Mouse (Mus musculus) liver, adult 2 months (tissue): Measurements from ENCODE around the gene Uchl3. TPM values are rescaled to one million over a fixed set of nuclear protein-coding genes. Genes with fewer than 3 reads are reported as not detected.

ENCODE experiments used
- DNase-seq: peaks from one replicate; pipeline ENCODE4 v3.0.0-alpha.2; 2011; ENCODE audit warnings: low read depth, low spot score; ENCODE audit errors: extremely low read depth
- H3K27ac ChIP-seq: fragments of 200-500 bp; replicated peaks from 2 replicates; pipeline ENCODE4 v1.5.1; 2012; ENCODE audit warnings: low read depth, mild to moderate bottlenecking, control low read depth, inconsistent platforms, low read length; ENCODE audit not compliant: insufficient read depth
- H3K27me3 ChIP-seq: fragments of 200-500 bp; 2 replicates; pipeline ENCODE4 v1.6.1; 2012; ENCODE audit warnings: mild to moderate bottlenecking, moderate library complexity, low read length, inconsistent platforms; ENCODE audit not compliant: control insufficient read depth, insufficient read depth
- H3K36me3 ChIP-seq: fragments of 200-500 bp; 2 replicates; pipeline ENCODE4 v1.6.1; 2012; ENCODE audit warnings: low read length, inconsistent platforms; ENCODE audit not compliant: control insufficient read depth, insufficient read depth
- H3K4me1 ChIP-seq: fragments of 200-500 bp; 2 replicates; pipeline ENCODE4 v1.6.1; 2011; ENCODE audit warnings: low read length; ENCODE audit not compliant: control insufficient read depth, insufficient read depth
- H3K4me3 ChIP-seq: fragments of 200-500 bp; 2 replicates; pipeline ENCODE4 v1.5.1; 2011; ENCODE audit warnings: low read depth, mild to moderate bottlenecking, control low read depth, low read length, moderate library complexity; ENCODE audit not compliant: insufficient read depth
- H3K79me2 ChIP-seq: fragments of 200-500 bp; 2 replicates; pipeline ENCODE4 v1.6.1; 2012; ENCODE audit warnings: inconsistent platforms, mild to moderate bottlenecking, low read length, moderate library complexity; ENCODE audit not compliant: control insufficient read depth, insufficient read depth
- H3K9ac ChIP-seq: fragments of 200-500 bp; 2 replicates; pipeline ENCODE4 v1.6.1; 2012; ENCODE audit warnings: low read depth, mild to moderate bottlenecking, control low read depth, inconsistent platforms, low read length
- CTCF ChIP-seq: fragments of 200-500 bp; IDR thresholded peaks from 2 replicates; pipeline ENCODE4 v1.5.1; 2011; ENCODE audit warnings: low read depth, low read length, control low read depth
- POLR2A ChIP-seq: fragments of 200-500 bp; IDR thresholded peaks from 2 replicates; pipeline ENCODE4 v1.6.1; 2011; ENCODE audit warnings: low read length, control low read depth; ENCODE audit not compliant: insufficient read depth; ENCODE audit errors: extremely low read depth
- WGBS: fragments of 180-500 bp; shearing (Covaris S2); methylation state at CpG from one replicate; pipeline ENCODE4 v1.1.7; 2018; 5-methylcytosine and 5-hydroxymethylcytosine counted together
- polyA plus RNA-seq: library from polyadenylated mRNA; depleted of rRNA; stranded (reverse); fragments of >200 nt; gene quantifications from 2 replicates; pipeline ENCODE4 v1.2.3, GENCODE M21; 2012
- total RNA-seq: library from RNA; depleted of rRNA; stranded (reverse); fragments of >200 nt; gene quantifications from 2 replicates; pipeline ENCODE4 v1.2.3, GENCODE M21; 2014

Gene Uchl3
- total and polyA plus RNA-seq, 2 experiments = 8.9 to 25.4 TPM

- no peaks in the 10 kb centered on the region for H3K27me3 ChIP-seq
- no peak overlapping the region for H3K9ac ChIP-seq
- no peak overlapping the region for H3K27ac ChIP-seq
- TF ChIP-seq POLR2A (no peak), CTCF (no peak)
- no peaks in the 10 kb centered on the region for H3K36me3 ChIP-seq
- no peak for DNase-seq
- no peaks in the 10 kb centered on the region for H3K79me2 ChIP-seq
- no peak overlapping the region for H3K4me3 ChIP-seq
- WGBS = 69% methylated on average over 1 of the region's 1 CpGs
- no peaks in the 10 kb centered on the region for H3K4me1 ChIP-seq
Observed at GRCm38 (mm10) chr14:101613206-101613605, 40.6 kb upstream of the Uchl3 start.

GRCm38 (mm10) chr14:101616178-101616577 lies 37.6 kb upstream of the Uchl3 start:
- Histone ChIP-seq H3K4me1 (no peaks in the 10 kb centered on the region), H3K36me3 (no peaks in the 10 kb centered on the region), H3K27ac (no peak overlapping the region), H3K4me3 (no peak overlapping the region), H3K79me2 (no peaks in the 10 kb centered on the region), H3K27me3 (no peaks in the 10 kb centered on the region), H3K9ac (no peak overlapping the region)
- WGBS = 61% methylated on average over 9 of the region's 9 CpGs
- DNase-seq = no peak
- TF ChIP-seq CTCF (no peak), POLR2A (no peak)

GRCm38 (mm10) chr14:101617680-101618079 lies 36.1 kb upstream of the Uchl3 start:
- H3K27me3 ChIP-seq = no peaks in the 10 kb centered on the region
- H3K4me3 ChIP-seq = no peak overlapping the region
- no peaks in the 10 kb centered on the region for H3K36me3 ChIP-seq
- no peaks in the 10 kb centered on the region for H3K79me2 ChIP-seq
- H3K27ac ChIP-seq = no peak overlapping the region
- no peak for TF ChIP-seq POLR2A
- no peak for TF ChIP-seq CTCF
- no peaks in the 10 kb centered on the region for H3K4me1 ChIP-seq
- 89% methylated on average over 5 of the region's 5 CpGs for WGBS
- no peak for DNase-seq
- no peak overlapping the region for H3K9ac ChIP-seq

GRCm38 (mm10) chr14:101630548-101630947 lies 23.2 kb upstream of the Uchl3 start:
- DNase-seq = no peak
- H3K27me3 ChIP-seq = no peaks in the 10 kb centered on the region
- H3K36me3 ChIP-seq = peaks cover 16% of the 10 kb centered on the region
- H3K27ac ChIP-seq = no peak overlapping the region
- no peaks in the 10 kb centered on the region for H3K4me1 ChIP-seq
- H3K9ac ChIP-seq = no peak overlapping the region
- H3K79me2 ChIP-seq = no peaks in the 10 kb centered on the region
- TF ChIP-seq CTCF (no peak), POLR2A (no peak)
- H3K4me3 ChIP-seq = no peak overlapping the region
- 92% methylated on average over 2 of the region's 2 CpGs for WGBS

- Histone ChIP-seq H3K27ac (no peak overlapping the region), H3K27me3 (no peaks in the 10 kb centered on the region), H3K9ac (no peak overlapping the region), H3K4me1 (no peaks in the 10 kb centered on the region), H3K4me3 (no peak overlapping the region), H3K36me3 (peaks cover 16% of the 10 kb centered on the region), H3K79me2 (no peaks in the 10 kb centered on the region)
- no peak for TF ChIP-seq POLR2A
- TF ChIP-seq CTCF = no peak
- no peak for DNase-seq
- WGBS = 97% methylated on average over 1 of the region's 1 CpGs
Observed at GRCm38 (mm10) chr14:101635765-101636164, 18.0 kb upstream of the Uchl3 start.

- Histone ChIP-seq H3K4me3 (no peak overlapping the region), H3K36me3 (peaks cover 12% of the 10 kb centered on the region), H3K4me1 (no peaks in the 10 kb centered on the region), H3K9ac (no peak overlapping the region), H3K27ac (no peak overlapping the region), H3K27me3 (no peaks in the 10 kb centered on the region), H3K79me2 (no peaks in the 10 kb centered on the region)
- no peak for DNase-seq
- TF ChIP-seq POLR2A (no peak), CTCF (no peak)
- 93% methylated on average over 6 of the region's 6 CpGs for WGBS
Observed at GRCm38 (mm10) chr14:101637381-101637780, 16.4 kb upstream of the Uchl3 start.
